Mouse (Mus musculus): Measurements from ENCODE around the gene Ddc. TPM values are rescaled to one million over a fixed set of nuclear protein-coding genes. Genes with fewer than 3 reads are reported as not detected.

Gene Ddc
- polyA plus RNA-seq (2015; fragmentation: Nextera tagmentation; extraction: Ambion mirVana): 4.7 and 5.5 TPM in 2 replicates

- Histone ChIP-seq H3K4me2 (no peak within 1 kb of the TSS), H3K27me3 (replicated peaks) (no peaks in the 10 kb centered on the region), H3K4me3 (replicated peaks) (no peak within 1 kb of the TSS), H3K4me1 (no peaks in the 10 kb centered on the region), H3K9me3 (replicated peaks) (no peaks in the 10 kb centered on the region), H3K27ac (replicated peaks) (no peak within 1 kb of the TSS), H3K36me3 (no peaks in the 10 kb centered on the region), H3K9ac (replicated peaks) (no peak within 1 kb of the TSS)
- ATAC-seq (ENCODE audit: low FRiP score): no peak
- WGBS: 69% methylated on average over 12 of the region's 12 CpGs
Measured at GRCm38 (mm10) chr11:11897645-11898357, at the start of gene Ddc. TSS of gene Ddc (minus strand) at chr11:11898144.

DNA sequence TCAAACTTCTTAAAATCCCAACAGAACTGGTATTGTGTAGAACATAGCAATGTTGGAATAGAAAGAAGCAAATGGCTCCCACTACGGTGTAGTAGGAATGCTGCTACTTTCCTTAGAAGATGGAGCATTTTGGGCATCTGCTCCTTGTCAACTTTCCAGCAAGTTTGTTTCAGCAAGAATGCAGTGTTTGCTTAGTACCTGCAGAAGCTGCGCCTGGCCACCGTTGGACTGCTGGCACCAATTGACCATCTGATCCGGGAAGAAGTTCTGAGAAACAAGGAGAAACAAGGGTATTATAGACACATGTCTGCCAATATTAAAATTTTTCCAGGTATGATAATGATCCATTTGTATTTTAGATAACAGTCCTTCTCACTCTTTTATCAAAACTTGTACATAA lies 47.8 kb upstream of the Ddc start:
- H3K4me1 ChIP-seq: no peaks in the 10 kb centered on the region
- H3K36me3 ChIP-seq: peaks cover 6% of the 10 kb centered on the region
- no peak for ATAC-seq (ENCODE audit: low FRiP score)
- no peak overlapping the region for H3K27ac ChIP-seq (replicated peaks)
- H3K4me3 ChIP-seq (replicated peaks): no peak overlapping the region
- 94% methylated on average over 4 of the region's 4 CpGs for WGBS
- no peaks in the 10 kb centered on the region for H3K9me3 ChIP-seq (replicated peaks)
- no peak overlapping the region for H3K4me2 ChIP-seq
- no peak overlapping the region for H3K9ac ChIP-seq (replicated peaks)
- H3K27me3 ChIP-seq (replicated peaks): no peaks in the 10 kb centered on the region

DNA sequence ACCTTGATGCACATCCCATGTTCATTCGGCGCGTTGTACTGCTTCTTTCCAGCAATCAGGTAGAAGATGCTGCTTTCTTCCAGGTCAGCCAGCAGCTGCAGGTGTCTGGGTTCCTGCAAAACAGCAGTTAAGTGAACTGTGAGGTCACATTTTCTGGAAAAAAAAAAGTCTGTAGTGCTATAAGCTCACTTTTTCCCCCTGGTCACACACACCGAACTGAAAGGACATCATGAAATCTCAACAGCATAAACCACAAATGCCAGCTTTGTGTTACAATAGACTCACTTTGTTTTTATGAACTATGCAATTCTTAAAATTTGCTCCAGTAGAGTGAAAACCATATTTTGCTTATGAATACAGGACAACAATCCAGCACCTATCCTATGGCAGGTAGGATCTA lies 46.9 kb upstream of the Ddc start:
- peaks cover 6% of the 10 kb centered on the region for H3K36me3 ChIP-seq
- WGBS: 97% methylated on average over 4 of the region's 4 CpGs
- no peak overlapping the region for H3K4me2 ChIP-seq

GRCm38 (mm10) chr11:11944082-11944349 lies 46.1 kb upstream of the Ddc start:
- H3K4me1 ChIP-seq: no peaks in the 10 kb centered on the region

More for the DNA sequence above, 46.9 kb upstream of the Ddc start:
- Histone ChIP-seq H3K27ac (replicated peaks) (no peak overlapping the region), H3K4me1 (no peaks in the 10 kb centered on the region), H3K27me3 (replicated peaks) (no peaks in the 10 kb centered on the region), H3K9me3 (replicated peaks) (no peaks in the 10 kb centered on the region), H3K4me3 (replicated peaks) (no peak overlapping the region), H3K9ac (replicated peaks) (no peak overlapping the region)
- no peak for ATAC-seq (ENCODE audit: low FRiP score)

GRCm38 (mm10) chr11:11943240-11944081 lies 45.5 kb upstream of the Ddc start:
- Histone ChIP-seq H3K36me3 (peaks cover 6% of the 10 kb centered on the region), H3K9ac (replicated peaks) (no peak overlapping the region), H3K4me1 (no peaks in the 10 kb centered on the region), H3K27me3 (replicated peaks) (no peaks in the 10 kb centered on the region), H3K4me2 (no peak overlapping the region), H3K9me3 (replicated peaks) (no peaks in the 10 kb centered on the region), H3K27ac (replicated peaks) (no peak overlapping the region), H3K4me3 (replicated peaks) (no peak overlapping the region)
- no peak for ATAC-seq (ENCODE audit: low FRiP score)
- WGBS: 81% methylated on average over 13 of the region's 13 CpGs

More at GRCm38 (mm10) chr11:11944082-11944349, 46.1 kb upstream of the Ddc start:
- Histone ChIP-seq H3K9ac (replicated peaks) (no peak overlapping the region), H3K9me3 (replicated peaks) (no peaks in the 10 kb centered on the region), H3K27me3 (replicated peaks) (no peaks in the 10 kb centered on the region), H3K36me3 (peaks cover 6% of the 10 kb centered on the region), H3K27ac (replicated peaks) (no peak overlapping the region), H3K4me2 (no peak overlapping the region), H3K4me3 (replicated peaks) (no peak overlapping the region)
- ATAC-seq (ENCODE audit: low FRiP score): no peak

DNA sequence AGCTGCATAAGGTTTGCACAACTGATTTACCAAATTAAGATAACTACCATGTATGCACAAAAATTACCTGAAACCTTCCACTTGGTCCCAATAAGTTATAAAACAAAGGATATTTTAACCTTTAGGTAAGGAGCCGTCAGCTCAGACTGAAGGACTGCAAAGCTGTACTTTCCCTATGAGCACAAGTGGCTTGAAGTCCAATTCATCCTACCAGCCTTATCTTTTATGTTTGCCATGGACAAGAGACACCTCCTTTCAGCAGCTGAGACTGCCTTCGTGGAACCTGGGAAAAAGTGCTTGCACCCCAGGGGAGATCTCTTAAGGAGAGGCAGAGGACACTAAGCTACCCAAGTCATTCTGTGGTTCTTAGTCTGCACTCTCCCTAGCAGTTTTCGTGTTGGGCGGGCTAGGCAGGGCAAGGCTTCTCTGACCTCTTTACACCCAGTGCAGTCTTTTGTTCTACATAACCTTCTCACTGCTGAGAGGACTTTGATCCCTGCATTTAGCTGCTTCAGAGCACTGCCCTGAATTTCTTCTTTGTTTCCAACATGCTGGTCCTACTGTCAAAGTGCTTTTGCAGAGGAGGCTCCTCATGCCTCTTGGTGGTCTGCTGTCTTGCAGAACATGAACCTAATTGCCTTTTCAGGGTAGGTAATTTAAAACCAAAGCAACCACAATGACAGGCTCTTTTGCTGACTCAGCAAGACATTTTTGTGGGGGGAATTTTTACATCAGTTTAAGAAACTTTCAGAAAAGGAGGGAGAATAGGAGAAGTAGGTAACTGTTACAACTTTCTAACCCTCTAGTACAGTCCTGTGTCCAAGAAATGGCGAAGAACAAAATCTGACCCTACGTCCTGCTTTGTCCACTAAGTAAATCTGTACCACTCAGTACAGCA lies 44.6 kb upstream of the Ddc start:
- no peaks in the 10 kb centered on the region for H3K9me3 ChIP-seq (replicated peaks)
- 41% methylated on average over 6 of the region's 6 CpGs for WGBS

GRCm38 (mm10) chr11:11940833-11941681 lies 43.1 kb upstream of the Ddc start:
- Histone ChIP-seq H3K36me3 (peaks cover 16% of the 10 kb centered on the region), H3K4me2 (no peak overlapping the region), H3K4me1 (no peaks in the 10 kb centered on the region), H3K27me3 (replicated peaks) (no peaks in the 10 kb centered on the region), H3K9ac (replicated peaks) (no peak overlapping the region), H3K9me3 (replicated peaks) (no peaks in the 10 kb centered on the region), H3K27ac (replicated peaks) (no peak overlapping the region), H3K4me3 (replicated peaks) (no peak overlapping the region)
- ATAC-seq (ENCODE audit: low FRiP score): no peak
- 22% methylated on average over 5 of the region's 5 CpGs for WGBS

More for the DNA sequence above, 44.6 kb upstream of the Ddc start:
- no peaks in the 10 kb centered on the region for H3K27me3 ChIP-seq (replicated peaks)
- no peaks in the 10 kb centered on the region for H3K4me1 ChIP-seq
- no peak for ATAC-seq (ENCODE audit: low FRiP score)
- H3K27ac ChIP-seq (replicated peaks): no peak overlapping the region
- no peak overlapping the region for H3K4me3 ChIP-seq (replicated peaks)
- H3K36me3 ChIP-seq: peaks cover 8% of the 10 kb centered on the region
- H3K4me2 ChIP-seq: no peak overlapping the region
- H3K9ac ChIP-seq (replicated peaks): no peak overlapping the region

- peaks cover 13% of the 10 kb centered on the region for H3K36me3 ChIP-seq
- H3K4me1 ChIP-seq: no peaks in the 10 kb centered on the region
- no peak overlapping the region for H3K4me2 ChIP-seq
- ATAC-seq (ENCODE audit: low FRiP score): no peak
- 76% methylated on average over 3 of the region's 3 CpGs for WGBS
- no peak overlapping the region for H3K9ac ChIP-seq (replicated peaks)
- H3K27me3 ChIP-seq (replicated peaks): no peaks in the 10 kb centered on the region
- no peaks in the 10 kb centered on the region for H3K9me3 ChIP-seq (replicated peaks)
- H3K27ac ChIP-seq (replicated peaks): no peak overlapping the region
- no peak overlapping the region for H3K4me3 ChIP-seq (replicated peaks)
Measured at GRCm38 (mm10) chr11:11939611-11940010, 41.7 kb upstream of the Ddc start.

GRCm38 (mm10) chr11:11938591-11938990 lies 40.6 kb upstream of the Ddc start:
- H3K4me3 ChIP-seq (replicated peaks): no peak overlapping the region
- no peak for ATAC-seq (ENCODE audit: low FRiP score)
- no peak overlapping the region for H3K27ac ChIP-seq (replicated peaks)
- H3K27me3 ChIP-seq (replicated peaks): no peaks in the 10 kb centered on the region
- no peak overlapping the region for H3K9ac ChIP-seq (replicated peaks)
- 97% methylated on average over 1 of the region's 1 CpGs for WGBS
- no peak overlapping the region for H3K4me2 ChIP-seq
- no peaks in the 10 kb centered on the region for H3K9me3 ChIP-seq (replicated peaks)
- no peaks in the 10 kb centered on the region for H3K4me1 ChIP-seq
- peaks cover 12% of the 10 kb centered on the region; the same call in 1 of the 2 replicates for H3K36me3 ChIP-seq

DNA sequence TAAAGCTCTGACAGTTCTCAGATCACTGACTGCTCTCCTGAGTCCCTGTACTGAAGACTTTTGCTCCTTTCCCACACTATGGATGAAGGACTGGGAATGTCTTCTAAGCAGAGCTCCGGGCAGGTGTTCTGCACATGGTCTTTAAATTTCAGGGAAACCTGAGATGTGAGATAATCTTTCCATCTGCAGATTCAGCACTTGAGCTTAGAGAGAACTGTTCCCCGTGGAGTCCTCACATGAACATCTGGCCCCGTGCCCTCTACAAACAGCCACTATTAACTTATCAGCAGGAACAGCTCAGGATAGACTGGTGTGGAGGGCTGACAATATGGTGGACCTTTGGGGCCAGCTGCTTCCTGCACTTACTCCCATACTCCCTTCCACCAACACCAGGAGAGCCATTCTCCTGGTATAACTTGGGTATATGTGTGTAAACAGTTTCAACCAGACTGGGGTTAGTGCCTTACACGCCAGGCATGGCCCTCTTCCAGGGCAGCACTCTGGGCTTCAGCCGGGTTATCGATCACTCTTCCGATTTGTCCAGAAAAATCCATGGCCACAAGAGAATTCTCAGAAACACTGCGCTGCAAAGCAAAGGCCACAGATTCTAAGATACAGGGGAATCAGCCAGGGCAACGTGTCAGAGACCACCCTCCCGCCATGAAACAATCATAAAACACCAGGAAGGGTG lies 39.5 kb upstream of the Ddc start:
- 89% methylated on average over 10 of the region's 10 CpGs for WGBS

More for the DNA sequence above, 39.5 kb upstream of the Ddc start:
- Histone ChIP-seq H3K4me1 (no peaks in the 10 kb centered on the region), H3K36me3 (peaks cover 18% of the 10 kb centered on the region; the same call in 1 of the 2 replicates), H3K9me3 (replicated peaks) (no peaks in the 10 kb centered on the region), H3K4me2 (no peak overlapping the region), H3K27ac (replicated peaks) (no peak overlapping the region), H3K27me3 (replicated peaks) (no peaks in the 10 kb centered on the region), H3K4me3 (replicated peaks) (no peak overlapping the region), H3K9ac (replicated peaks) (no peak overlapping the region)
- ATAC-seq (ENCODE audit: low FRiP score): no peak
